Mouse (Mus musculus): ENCODE data around the gene Olfr571.

DNA sequence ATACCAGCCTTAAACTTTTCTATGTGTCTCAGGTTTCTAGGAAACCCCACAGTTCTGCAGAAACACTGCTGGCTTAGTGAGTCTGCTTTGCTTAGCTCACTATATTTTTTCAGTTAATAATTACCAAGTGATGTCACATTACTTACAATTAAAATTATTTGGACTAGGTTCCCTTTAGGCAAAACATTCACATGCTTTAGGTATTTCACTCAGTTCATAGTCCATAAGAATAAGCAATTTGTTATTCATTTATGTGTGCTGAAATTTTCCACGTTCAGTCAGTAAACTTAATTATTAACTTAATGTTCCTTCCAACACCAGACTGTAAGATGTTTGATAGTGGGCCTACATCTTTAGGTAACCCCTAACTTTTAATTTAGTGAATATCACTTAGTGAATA lies 33.4 kb upstream of the Olfr571 start:
- TF ChIP-seq GATA1 (IDR thresholded peaks at IDR 0.05; ENCODE audit: borderline replicate concordance, low read length): no peak
- TF ChIP-seq FLI1 (IDR thresholded peaks at IDR 0.05; ENCODE audit: low read length): no peak

Data from megakaryocyte, embryonic 14.5 days (primary cell).